Mouse (Mus musculus): Measurements from ENCODE around the gene Rnf222. TPM values are rescaled to one million over a fixed set of nuclear protein-coding genes. Genes with fewer than 3 reads are reported as not detected.

The Rnf222 gene
- total and polyA plus RNA-seq, 2 experiments, result under 0.01 to 0.11 TPM

DNA sequence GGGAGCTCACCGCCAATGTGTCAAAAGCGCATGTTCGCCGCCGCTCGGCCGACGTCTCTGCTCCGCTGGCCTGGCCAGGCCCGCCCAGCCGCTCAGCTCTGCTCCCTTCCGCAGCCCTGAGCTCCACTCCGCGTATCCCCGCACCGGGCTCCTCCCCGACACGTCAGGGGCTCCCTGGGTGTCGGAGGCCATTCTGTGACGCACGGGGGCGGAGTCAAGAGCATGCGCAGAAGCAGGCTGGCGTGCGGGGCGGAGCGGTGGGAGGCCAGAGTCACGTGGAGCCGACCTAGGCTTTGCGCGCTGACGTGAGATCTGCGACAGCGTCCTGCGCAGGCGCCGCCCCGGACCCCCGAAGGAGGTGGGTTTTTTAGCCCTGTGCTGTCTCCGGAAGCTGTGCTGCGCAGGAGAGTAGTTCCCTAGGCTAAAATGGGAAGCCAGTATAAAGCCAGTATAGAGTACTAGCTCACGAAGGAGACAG lies 35.4 kb upstream of the Rnf222 start:
- peak; percentile 96 for TF ChIP-seq POLR2A (IDR thresholded peaks at IDR 0.05; ENCODE audit: extremely low read depth, insufficient read depth, low read length)
- no peak for TF ChIP-seq CTCF (IDR thresholded peaks at IDR 0.05; ENCODE audit: low read depth, low read length)
- Histone ChIP-seq H3K79me2 (ENCODE audit: control insufficient read depth, insufficient read depth, low read length) (peaks cover 19% of the 10 kb centered on the region), H3K9ac (ENCODE audit: low read depth, low read length) (peak overlapping the region; percentile 93), H3K27me3 (ENCODE audit: control insufficient read depth, insufficient read depth, low read length) (no peaks in the 10 kb centered on the region), H3K4me1 (ENCODE audit: control insufficient read depth, insufficient read depth, low read length) (peaks cover 31% of the 10 kb centered on the region), H3K36me3 (ENCODE audit: control insufficient read depth, insufficient read depth, low read length) (no peaks in the 10 kb centered on the region; the same call in 1 of the 2 replicates), H3K4me3 (ENCODE audit: insufficient read depth, low read depth, low read length) (peak overlapping the region; percentile 75), H3K27ac (replicated peaks; ENCODE audit: insufficient read depth, low read depth, low read length) (peak overlapping the region; percentile 93)
- DNase-seq (ENCODE audit: extremely low read depth, low read depth, low spot score), result peak; percentile 88
- WGBS, result under 1% methylated on average over 42 of the region's 42 CpGs

DNA sequence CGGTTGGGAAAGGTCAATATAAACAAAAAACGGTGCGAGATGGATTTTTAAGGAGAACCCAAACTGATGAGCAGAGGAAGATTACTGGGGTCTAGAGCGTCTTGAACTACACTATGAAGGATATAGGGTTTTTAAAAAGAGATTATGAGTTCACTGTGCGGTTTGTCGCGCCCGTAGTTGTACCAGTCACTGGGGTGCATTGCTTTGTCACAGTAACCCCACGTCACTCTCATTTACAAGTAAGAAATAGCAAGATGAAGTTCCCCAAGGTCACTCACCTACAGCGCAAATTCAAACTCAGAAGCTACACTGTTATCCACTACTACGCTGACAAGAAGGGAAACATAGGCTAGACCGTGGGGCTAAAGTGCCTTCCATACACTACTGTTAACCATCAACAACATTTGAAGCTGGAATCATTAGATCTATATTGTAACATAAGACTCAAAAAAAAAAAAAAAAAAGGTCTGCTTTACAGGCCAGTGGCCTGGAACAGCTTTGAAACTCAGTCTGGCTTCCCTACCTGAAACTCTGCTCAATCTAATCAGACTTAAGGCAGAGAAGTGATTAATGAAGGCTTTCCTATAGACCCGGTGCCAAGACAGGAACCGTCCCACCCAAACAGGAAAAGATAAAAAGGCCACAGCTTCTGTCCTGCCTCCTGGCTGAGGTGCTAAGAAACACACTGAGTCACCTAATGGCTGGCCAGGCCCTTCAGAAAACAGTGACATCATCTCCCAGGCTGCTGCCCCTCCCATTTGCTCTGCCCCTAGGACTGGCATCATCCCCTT lies 34.5 kb upstream of the Rnf222 start:
- DNase-seq (ENCODE audit: extremely low read depth, low read depth, low spot score), result peak; percentile 37
- 30% methylated on average over 14 of the region's 14 CpGs for WGBS
- peaks cover 28% of the 10 kb centered on the region for H3K4me1 ChIP-seq (ENCODE audit: control insufficient read depth, insufficient read depth, low read length)

DNA sequence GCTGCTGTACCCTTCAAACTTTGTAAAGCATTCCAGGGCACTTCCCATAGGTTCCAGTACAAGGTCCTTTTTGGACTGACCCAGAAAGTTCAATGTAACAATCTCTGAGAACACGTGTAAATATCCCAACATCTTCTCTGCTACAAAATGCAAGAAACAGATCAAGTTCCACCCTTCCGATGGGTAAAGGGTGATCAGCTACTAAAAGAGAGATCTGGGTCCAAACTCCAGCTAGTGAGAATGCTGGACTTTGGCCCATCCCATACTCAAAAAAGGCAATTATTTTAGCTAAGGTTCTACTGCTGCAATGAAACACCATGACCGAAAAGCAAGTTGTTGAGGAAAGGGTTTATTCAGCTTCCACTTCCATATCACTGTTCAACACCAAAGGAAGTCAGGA lies 33.7 kb upstream of the Rnf222 start:
- peak overlapping the region; percentile 82 for H3K27ac ChIP-seq (replicated peaks; ENCODE audit: insufficient read depth, low read depth, low read length)
- DNase-seq (ENCODE audit: extremely low read depth, low read depth, low spot score), result peak; percentile 73
- H3K9ac ChIP-seq (ENCODE audit: low read depth, low read length), result no peak overlapping the region
- 34% methylated on average over 3 of the region's 3 CpGs for WGBS
- TF ChIP-seq CTCF (IDR thresholded peaks at IDR 0.05; ENCODE audit: low read depth, low read length) (no peak), POLR2A (IDR thresholded peaks at IDR 0.05; ENCODE audit: extremely low read depth, insufficient read depth, low read length) (no peak)
- H3K36me3 ChIP-seq (ENCODE audit: control insufficient read depth, insufficient read depth, low read length), result no peaks in the 10 kb centered on the region
- no peaks in the 10 kb centered on the region for H3K27me3 ChIP-seq (ENCODE audit: control insufficient read depth, insufficient read depth, low read length)
- H3K4me3 ChIP-seq (ENCODE audit: insufficient read depth, low read depth, low read length), result no peak overlapping the region
- peaks cover 24% of the 10 kb centered on the region for H3K4me1 ChIP-seq (ENCODE audit: control insufficient read depth, insufficient read depth, low read length)
- peaks cover 11% of the 10 kb centered on the region; the same call in 1 of the 2 replicates for H3K79me2 ChIP-seq (ENCODE audit: control insufficient read depth, insufficient read depth, low read length)

More for the DNA sequence above, 34.5 kb upstream of the Rnf222 start:
- H3K4me3 ChIP-seq (ENCODE audit: insufficient read depth, low read depth, low read length), result peak overlapping the region; percentile 58
- H3K36me3 ChIP-seq (ENCODE audit: control insufficient read depth, insufficient read depth, low read length), result no peaks in the 10 kb centered on the region; the same call in 1 of the 2 replicates
- H3K27ac ChIP-seq (replicated peaks; ENCODE audit: insufficient read depth, low read depth, low read length), result peak overlapping the region; percentile 82
- peak overlapping the region; percentile 32 for H3K9ac ChIP-seq (ENCODE audit: low read depth, low read length)
- H3K27me3 ChIP-seq (ENCODE audit: control insufficient read depth, insufficient read depth, low read length), result no peaks in the 10 kb centered on the region
- TF ChIP-seq CTCF (IDR thresholded peaks at IDR 0.05; ENCODE audit: low read depth, low read length), result no peak
- no peak for TF ChIP-seq POLR2A (IDR thresholded peaks at IDR 0.05; ENCODE audit: extremely low read depth, insufficient read depth, low read length)
- peaks cover 16% of the 10 kb centered on the region; the same call in 1 of the 2 replicates for H3K79me2 ChIP-seq (ENCODE audit: control insufficient read depth, insufficient read depth, low read length)

DNA sequence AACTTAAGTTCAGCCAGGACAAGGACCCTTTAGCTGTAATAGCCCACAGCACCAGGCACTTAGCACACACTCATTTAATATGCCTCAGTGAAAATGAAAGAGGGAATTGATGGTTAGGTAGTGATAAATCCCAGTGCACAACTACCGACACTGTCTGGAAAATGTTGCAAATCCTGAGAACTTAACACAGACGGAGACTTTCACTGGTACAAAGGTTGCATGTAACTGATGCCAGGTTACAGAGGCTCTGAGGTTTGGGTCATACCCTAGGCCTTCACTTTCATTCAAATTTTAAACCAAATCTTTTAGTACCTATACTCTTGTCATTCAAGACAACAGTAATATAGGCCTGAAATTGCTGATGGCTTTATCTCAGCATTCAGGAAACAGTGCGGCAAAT lies 31.0 kb upstream of the Rnf222 start:
- 46% methylated on average over 3 of the region's 3 CpGs for WGBS
- TF ChIP-seq POLR2A (IDR thresholded peaks at IDR 0.05; ENCODE audit: extremely low read depth, insufficient read depth, low read length) (no peak), CTCF (IDR thresholded peaks at IDR 0.05; ENCODE audit: low read depth, low read length) (no peak)
- DNase-seq (ENCODE audit: extremely low read depth, low read depth, low spot score), result peak; percentile 85
- Histone ChIP-seq H3K9ac (ENCODE audit: low read depth, low read length) (no peak overlapping the region), H3K27me3 (ENCODE audit: control insufficient read depth, insufficient read depth, low read length) (no peaks in the 10 kb centered on the region), H3K4me1 (ENCODE audit: control insufficient read depth, insufficient read depth, low read length) (peaks cover 16% of the 10 kb centered on the region), H3K36me3 (ENCODE audit: control insufficient read depth, insufficient read depth, low read length) (no peaks in the 10 kb centered on the region), H3K4me3 (ENCODE audit: insufficient read depth, low read depth, low read length) (no peak overlapping the region), H3K27ac (replicated peaks; ENCODE audit: insufficient read depth, low read depth, low read length) (no peak overlapping the region), H3K79me2 (ENCODE audit: control insufficient read depth, insufficient read depth, low read length) (no peaks in the 10 kb centered on the region)

DNA sequence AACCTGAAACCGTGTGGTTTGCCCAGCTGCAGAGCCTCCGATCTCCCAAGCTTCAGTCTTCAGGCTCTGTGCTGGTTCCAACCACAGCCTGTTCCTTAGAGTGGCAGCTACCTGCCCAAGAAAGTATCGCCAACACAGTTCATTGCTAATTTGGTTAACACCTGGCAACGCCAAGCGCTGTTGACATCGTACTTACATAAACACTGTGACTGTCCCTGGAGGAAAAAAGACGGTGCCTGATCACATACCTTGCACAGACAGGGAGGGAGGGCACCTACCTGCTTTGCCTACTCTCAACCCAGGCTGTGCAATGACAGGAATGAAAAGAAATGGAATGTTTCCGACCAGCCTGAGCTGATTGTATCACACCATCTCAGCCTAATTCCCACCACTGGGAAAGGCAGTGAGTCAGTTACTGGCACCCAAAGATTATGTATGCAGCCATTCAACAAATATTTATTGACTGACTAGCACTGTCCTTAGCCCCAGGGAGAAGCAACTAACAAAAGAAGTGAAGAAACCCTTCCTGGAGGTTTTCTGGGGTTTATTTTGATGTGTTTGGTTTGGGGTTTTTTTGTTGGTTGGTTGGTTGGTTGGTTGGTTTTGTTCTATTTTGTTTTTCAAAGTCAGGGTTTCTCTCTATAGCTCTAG lies 28.3 kb upstream of the Rnf222 start:
- peak; percentile 51 for DNase-seq (ENCODE audit: extremely low read depth, low read depth, low spot score)
- TF ChIP-seq POLR2A (IDR thresholded peaks at IDR 0.05; ENCODE audit: extremely low read depth, insufficient read depth, low read length) (no peak), CTCF (IDR thresholded peaks at IDR 0.05; ENCODE audit: low read depth, low read length) (no peak)
- H3K9ac ChIP-seq (ENCODE audit: low read depth, low read length), result no peak overlapping the region
- no peaks in the 10 kb centered on the region for H3K27me3 ChIP-seq (ENCODE audit: control insufficient read depth, insufficient read depth, low read length)
- no peaks in the 10 kb centered on the region for H3K79me2 ChIP-seq (ENCODE audit: control insufficient read depth, insufficient read depth, low read length)
- no peak overlapping the region for H3K4me3 ChIP-seq (ENCODE audit: insufficient read depth, low read depth, low read length)
- peaks cover 6% of the 10 kb centered on the region for H3K4me1 ChIP-seq (ENCODE audit: control insufficient read depth, insufficient read depth, low read length)
- no peak overlapping the region for H3K27ac ChIP-seq (replicated peaks; ENCODE audit: insufficient read depth, low read depth, low read length)
- 50% methylated on average over 8 of the region's 8 CpGs for WGBS
- H3K36me3 ChIP-seq (ENCODE audit: control insufficient read depth, insufficient read depth, low read length), result no peaks in the 10 kb centered on the region

Data from liver, adult 2 months (tissue).